Mouse (Mus musculus): Measurements from ENCODE around the gene Eps8l2.

GRCm38 (mm10) chr7:141363752-141364125 is 25.1 kb downstream of the Eps8l2 start:
- no peak for TF ChIP-seq CTCF (IDR thresholded peaks at IDR 0.05; ENCODE audit: low read depth, low read length)
- TF ChIP-seq POLR2A (IDR thresholded peaks at IDR 0.05; ENCODE audit: borderline replicate concordance, low read depth, low read length) = no peak

Measured in bone marrow macrophage, adult 2 months (primary cell).